Mouse (Mus musculus): ENCODE measurements around the gene Tmem82. TPM values are rescaled to one million over a fixed set of nuclear protein-coding genes. Genes with fewer than 3 reads are reported as not detected.

Gene Tmem82
- polyA plus RNA-seq (2012; rRNA removed; ENCODE audit: low replicate concordance) = 71.4 and 121 TPM in 2 replicates

GRCm38 (mm10) chr4:141618565-141619243 is at the start of gene Tmem82:
Gene Tmem82 (minus strand): TSS chr4:141618633.

GRCm38 (mm10) chr4:141664799-141665198 is 46.4 kb upstream of the Tmem82 start, which contains the start of gene Plekhm2:
Gene Plekhm2 (minus strand): TSS chr4:141664899.

GRCm38 (mm10) chr4:141623666-141624065 is 5.2 kb upstream of the Tmem82 start, which contains the start of gene Slc25a34:
Gene Slc25a34 (minus strand): TSS chr4:141623821.

DNA sequence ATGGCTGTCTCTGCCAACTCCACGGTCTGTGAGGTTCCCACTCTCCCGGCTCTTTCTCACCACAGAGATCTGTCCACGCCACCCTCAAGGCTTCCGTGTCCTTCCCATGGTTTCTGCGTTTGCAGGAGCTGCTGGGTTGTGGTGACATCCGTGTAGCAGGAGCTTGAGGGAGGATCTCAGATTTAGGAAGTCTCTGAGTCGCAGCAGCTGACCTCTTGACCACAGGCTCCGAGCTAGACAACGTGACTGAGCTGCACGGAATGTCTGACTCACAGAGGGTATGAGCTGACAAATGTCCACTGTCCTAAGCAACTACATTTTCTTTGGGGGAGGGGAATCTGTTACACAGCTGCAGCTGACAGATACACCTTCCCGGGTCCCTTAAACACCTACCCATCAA is 12.6 kb downstream of the Tmem82 start, which contains the start of gene Fblim1:
Gene Fblim1, minus strand, starts transcription at position 236 of the 400 bp plus-strand sequence.

Other genes starting within 250 kb of the Tmem82 start
- 0.05 and 0.07 TPM in 2 replicates for gene Clcnka, start 219.9 kb downstream of the Tmem82 start, polyA plus RNA-seq (2012; rRNA removed; ENCODE audit: low replicate concordance)
- 0.11 TPM in 1 of 2 replicates, not detected in the other for gene Clcnkb, start 202.6 kb downstream of the Tmem82 start, polyA plus RNA-seq (2012; rRNA removed; ENCODE audit: low replicate concordance)
- gene Hspb7, start 197.9 kb downstream of the Tmem82 start, polyA plus RNA-seq (2012; rRNA removed; ENCODE audit: low replicate concordance) = 4.6 and 18.4 TPM in 2 replicates
- 0.25 TPM in 1 of 2 replicates, not detected in the other for gene Srarp, start 182.5 kb downstream of the Tmem82 start, polyA plus RNA-seq (2012; rRNA removed; ENCODE audit: low replicate concordance)
- 34.9 and 44.9 TPM in 2 replicates for gene Zbtb17, start 174.0 kb downstream of the Tmem82 start, polyA plus RNA-seq (2012; rRNA removed; ENCODE audit: low replicate concordance)
- gene Spen, start 80.0 kb downstream of the Tmem82 start, polyA plus RNA-seq (2012; rRNA removed; ENCODE audit: low replicate concordance) = 38.0 and 39.5 TPM in 2 replicates
- gene Fblim1, start 12.5 kb downstream of the Tmem82 start, polyA plus RNA-seq (2012; rRNA removed; ENCODE audit: low replicate concordance) = 60.7 and 63.9 TPM in 2 replicates
- gene Slc25a34, start 5.2 kb upstream of the Tmem82 start, polyA plus RNA-seq (2012; rRNA removed; ENCODE audit: low replicate concordance) = 12.3 and 26.3 TPM in 2 replicates
- gene Plekhm2, start 46.3 kb upstream of the Tmem82 start, polyA plus RNA-seq (2012; rRNA removed; ENCODE audit: low replicate concordance) = 10.2 and 11.0 TPM in 2 replicates
- gene Rsc1a1, start 67.0 kb upstream of the Tmem82 start, polyA plus RNA-seq (2012; rRNA removed; ENCODE audit: low replicate concordance) = 9.7 and 29.7 TPM in 2 replicates
- gene Ddi2, start 104.8 kb upstream of the Tmem82 start, polyA plus RNA-seq (2012; rRNA removed; ENCODE audit: low replicate concordance) = 15.8 and 22.6 TPM in 2 replicates
- gene Agmat, start 128.0 kb upstream of the Tmem82 start, polyA plus RNA-seq (2012; rRNA removed; ENCODE audit: low replicate concordance) = 41.0 and 69.4 TPM in 2 replicates
- gene Dnajc16, start 172.3 kb upstream of the Tmem82 start, polyA plus RNA-seq (2012; rRNA removed; ENCODE audit: low replicate concordance) = 4.8 and 5.4 TPM in 2 replicates
- 10.8 and 11.4 TPM in 2 replicates for gene Casp9, start 175.0 kb upstream of the Tmem82 start, polyA plus RNA-seq (2012; rRNA removed; ENCODE audit: low replicate concordance)
- 30.4 and 13,779 TPM in 2 replicates for gene Cela2a, start 207.5 kb upstream of the Tmem82 start, polyA plus RNA-seq (2012; rRNA removed; ENCODE audit: low replicate concordance)
- 0.39 and 112 TPM in 2 replicates for gene Ctrc, start 227.7 kb upstream of the Tmem82 start, polyA plus RNA-seq (2012; rRNA removed; ENCODE audit: low replicate concordance)